Mouse (Mus musculus): Measurements from ENCODE around the gene Pde2a.
A peak's percentile ranks its signal among the peaks of the same experiment; 100 is the strongest.

Pde2a gene

GRCm38 (mm10) chr7:101455141-101455540 is 33.6 kb downstream of the Pde2a start:
- DNase-seq: no peak

DNA sequence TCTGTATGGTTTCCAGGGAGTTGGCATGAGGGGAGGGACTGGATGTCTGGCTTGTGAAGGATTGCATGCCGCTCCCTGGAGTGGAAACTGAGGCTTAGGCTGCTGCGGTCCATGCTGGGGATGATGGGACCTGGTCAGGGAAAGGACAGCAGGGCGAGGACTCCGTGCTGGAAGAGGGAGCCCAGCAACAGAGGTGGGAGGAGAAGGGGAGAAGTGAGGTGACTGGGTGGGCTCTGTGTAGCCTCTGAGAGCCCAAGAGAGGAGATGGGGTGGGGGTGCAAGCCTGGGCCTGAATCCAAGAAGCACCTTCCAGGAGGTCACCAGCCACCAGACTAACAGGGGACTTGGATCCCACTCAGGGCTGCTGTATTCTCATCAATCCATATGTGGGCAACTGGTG is 34.8 kb downstream of the Pde2a start:
- DNase-seq: no peak

- DNase-seq: peak; percentile 59
Measured at GRCm38 (mm10) chr7:101456789-101457188, 35.3 kb downstream of the Pde2a start.

- DNase-seq: no peak
Measured at GRCm38 (mm10) chr7:101457283-101457682, 35.8 kb downstream of the Pde2a start.

DNA sequence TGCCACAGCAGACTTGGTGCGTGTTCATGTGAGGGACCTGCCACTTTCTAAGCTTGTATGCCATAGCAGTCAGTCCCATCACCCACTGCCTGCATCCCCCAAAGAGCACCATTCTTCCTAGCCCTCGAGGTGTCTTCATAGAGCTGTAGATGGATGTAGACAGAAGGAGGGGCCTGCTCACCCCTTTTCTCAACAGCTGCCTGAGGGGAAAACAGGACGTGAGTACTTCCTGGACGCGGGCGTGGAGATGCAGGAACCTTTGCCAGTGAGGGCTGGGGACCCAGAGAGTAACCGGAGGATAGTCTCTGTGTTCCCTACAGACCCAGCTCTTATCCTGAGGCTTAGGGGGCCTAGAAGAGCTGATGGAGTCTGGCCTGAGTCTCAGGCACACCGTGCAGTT is 36.3 kb downstream of the Pde2a start:
- DNase-seq: peak; percentile 63

DNA sequence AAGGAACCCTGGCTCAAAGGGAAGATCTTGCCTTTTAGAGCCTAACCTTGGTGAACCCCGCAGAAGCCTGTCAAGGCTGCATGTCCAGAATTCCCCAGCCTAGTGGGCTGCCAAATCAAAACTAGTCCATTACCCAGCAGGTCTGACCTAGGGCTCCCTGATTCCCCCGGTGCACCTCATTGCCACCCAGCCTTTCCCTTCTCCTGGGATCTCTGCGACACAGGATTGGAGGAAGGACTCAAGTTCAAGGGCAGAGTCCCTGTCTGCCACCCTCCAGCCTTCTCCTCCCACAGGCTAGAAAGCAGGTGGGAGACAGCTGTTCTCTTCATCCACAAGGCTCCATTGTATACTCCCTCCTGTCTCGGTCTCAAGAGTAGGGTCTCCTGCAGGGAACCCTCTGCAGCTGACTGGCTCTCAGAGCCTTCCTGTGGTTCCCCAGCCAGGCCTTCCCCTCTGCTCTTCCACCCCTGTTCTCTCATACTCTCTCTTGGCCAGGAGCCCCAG is 36.8 kb downstream of the Pde2a start:
- no peak for DNase-seq

DNA sequence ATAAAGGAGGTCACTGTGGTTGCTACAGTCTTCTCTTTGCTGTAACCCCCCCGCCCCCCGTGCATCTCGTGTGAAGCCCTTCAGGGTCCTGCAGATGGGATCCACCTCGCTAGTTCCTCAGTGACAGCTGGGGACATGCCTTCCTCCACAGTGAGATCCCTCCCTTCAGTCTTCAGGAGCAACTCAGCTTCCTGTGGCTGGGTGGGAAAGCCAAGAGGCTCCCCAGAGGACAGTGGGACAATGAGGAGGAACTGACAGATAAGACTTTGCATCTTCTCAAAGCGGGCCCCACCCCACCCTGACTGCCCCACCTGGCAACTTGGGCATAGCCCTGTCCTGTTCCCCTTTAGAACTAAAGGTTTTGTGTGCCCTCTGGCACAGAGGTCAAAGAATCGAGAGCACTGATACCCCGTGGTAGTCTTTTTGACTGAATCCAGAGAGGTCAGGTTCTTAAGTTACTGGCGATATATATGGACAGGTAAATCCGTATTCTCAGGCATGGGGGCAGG is 37.9 kb downstream of the Pde2a start:
- DNase-seq: no peak

DNA sequence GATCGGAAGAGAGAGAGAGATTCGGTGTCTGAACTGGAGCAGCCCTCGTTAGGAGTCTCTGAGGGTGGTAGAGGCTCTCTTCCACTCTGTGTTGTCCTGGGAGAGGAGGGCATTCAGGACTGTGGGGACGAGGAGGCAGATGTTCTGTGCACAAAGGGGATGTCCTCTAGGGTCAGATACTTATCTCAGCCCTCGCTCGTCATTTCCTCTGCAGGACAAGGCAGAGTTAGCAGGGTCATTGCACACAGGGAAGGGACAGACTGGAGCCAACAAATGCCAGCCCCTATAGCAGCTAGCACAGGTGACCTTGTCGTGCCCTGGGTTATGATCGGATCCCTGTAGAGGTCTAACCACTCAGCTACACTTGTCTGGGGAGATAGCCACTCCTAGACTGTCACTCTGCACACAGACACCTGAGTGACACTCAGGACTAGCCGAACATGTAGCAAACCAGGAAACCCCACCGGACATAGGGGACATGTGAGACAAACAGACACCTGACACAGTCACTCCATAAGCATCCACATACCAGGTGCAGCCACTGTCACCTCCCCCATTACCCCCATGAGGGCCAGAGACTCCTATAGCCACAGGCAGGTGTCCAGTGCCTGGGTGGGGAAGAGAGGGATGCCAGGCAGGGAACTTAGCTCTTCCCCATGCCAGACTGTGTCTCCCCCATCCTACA is 38.6 kb downstream of the Pde2a start:
- DNase-seq: no peak

DNA sequence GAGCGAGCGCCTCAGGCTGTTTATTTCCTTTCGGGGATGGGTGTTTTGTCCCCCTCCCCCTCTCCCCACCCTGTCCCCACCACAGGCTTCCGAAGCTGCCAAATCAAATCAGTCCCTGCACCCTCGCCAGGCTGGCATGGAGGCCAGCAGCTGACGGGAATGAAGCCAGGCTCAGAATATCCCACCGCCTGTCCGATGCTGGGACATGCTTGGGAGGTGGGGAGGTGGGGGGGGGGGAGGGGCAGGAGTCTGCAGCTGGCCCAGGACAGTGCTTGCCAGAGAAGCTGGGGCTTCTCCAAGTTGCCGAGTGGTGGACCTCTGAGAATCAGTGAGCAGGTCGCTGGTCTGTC is 39.1 kb downstream of the Pde2a start:
- no peak for DNase-seq

DNA sequence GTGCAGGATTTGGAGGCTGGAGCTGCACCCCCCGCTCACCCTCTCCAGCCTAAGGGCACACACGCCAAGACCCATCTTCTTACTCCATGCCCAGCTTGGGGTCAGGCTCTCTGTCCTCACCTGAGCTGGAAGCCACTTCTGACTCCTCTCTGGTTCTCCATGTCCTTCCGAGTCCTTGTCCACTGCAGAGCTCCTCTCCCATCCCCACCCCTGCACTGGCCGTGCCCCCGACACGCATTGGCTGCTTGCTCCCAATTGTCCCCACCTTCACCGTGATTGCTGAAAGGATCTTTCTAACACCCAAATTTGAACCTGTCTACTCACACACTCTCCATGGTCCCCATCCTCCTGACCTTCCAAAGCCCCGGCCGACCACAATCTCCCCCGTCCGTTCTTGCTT is 40.1 kb downstream of the Pde2a start:
- DNase-seq: no peak

DNA sequence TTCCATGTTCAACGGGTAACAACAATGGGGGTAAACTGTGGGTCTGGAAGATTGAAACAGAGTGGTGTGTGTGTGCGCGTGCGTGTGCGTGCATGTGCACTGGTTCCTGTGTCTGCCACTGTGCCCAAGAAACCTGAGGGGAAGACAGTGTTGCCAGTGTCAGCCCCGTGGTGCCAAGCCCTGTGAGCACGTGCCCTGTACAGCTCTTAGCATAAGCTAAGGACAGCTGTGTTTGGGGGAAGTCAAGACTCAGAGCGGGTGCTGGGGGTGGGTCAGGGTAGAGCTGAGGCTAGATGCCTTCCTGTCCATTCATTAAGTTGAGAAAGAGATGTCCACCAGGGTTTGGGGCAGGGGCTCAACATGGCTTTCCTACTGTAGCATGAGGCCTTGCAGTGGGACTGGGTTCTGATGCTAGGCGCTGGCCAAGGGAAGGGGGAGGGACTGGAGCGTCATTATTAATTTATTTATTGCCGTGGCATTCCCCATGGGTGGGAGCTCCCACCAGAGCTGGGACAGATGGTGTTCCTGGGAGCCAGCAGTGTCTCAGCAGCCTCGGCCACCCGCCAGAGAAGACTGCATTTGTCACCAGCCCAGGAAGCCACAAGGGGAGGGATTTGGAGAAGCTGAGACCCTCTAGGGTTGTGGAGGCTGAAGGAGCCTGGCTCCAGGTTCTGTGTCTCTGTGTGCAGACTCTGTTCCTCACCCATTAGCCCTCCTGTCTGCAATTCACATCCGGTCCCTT is 41.0 kb downstream of the Pde2a start:
- DNase-seq: peak; percentile 74

DNA sequence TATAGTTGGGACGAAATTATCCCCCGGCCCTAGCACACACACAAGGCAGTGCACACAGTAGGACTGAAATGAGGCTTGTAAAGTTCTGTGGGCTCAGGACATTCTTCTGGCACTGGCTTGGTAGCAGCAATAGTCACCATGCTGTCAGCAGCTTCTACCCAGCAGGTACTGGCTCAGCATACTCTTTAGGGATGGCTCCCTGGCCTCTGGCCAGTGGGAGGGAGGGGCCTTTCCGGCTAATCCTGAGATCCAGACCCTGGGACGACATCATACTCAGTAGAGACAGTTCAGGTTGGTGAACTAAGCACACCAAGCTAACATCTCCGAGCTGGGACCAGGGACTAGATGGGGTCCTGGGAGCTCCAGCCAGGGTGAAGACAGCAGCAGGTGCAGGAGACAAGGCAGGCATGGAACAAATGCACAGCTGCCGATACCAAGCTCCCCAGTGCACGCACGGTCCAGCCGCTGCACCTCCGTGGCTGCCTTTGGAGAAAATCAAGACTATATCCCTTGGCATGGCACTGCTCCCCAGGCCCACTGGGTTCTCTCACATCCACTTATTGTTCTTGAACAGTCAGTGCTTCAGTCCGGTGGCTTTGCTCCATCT is 42.3 kb downstream of the Pde2a start:
- DNase-seq: no peak

GRCm38 (mm10) chr7:101464927-101465326 is 43.4 kb downstream of the Pde2a start:
- DNase-seq: no peak

DNA sequence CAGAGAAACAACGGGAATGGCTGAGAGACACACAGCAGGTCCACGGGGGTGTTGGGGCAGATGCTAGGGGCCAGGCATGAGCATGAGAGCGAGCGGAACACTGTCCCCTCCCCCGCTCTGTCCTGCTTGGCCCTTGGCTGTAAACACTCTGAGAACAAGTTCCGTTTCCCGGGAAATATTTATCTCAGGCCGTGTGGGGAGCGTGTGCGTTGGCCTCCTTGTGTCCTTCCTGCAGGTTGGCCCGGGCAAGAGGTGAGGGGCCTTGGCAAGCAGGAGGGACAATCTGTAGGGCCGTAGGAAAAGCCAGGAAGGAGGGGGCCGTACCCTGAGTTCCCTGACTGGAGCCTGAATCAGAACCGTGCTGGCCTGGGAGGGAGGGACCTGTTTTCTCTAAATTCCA is 43.9 kb downstream of the Pde2a start:
- DNase-seq: peak; percentile 86

DNA sequence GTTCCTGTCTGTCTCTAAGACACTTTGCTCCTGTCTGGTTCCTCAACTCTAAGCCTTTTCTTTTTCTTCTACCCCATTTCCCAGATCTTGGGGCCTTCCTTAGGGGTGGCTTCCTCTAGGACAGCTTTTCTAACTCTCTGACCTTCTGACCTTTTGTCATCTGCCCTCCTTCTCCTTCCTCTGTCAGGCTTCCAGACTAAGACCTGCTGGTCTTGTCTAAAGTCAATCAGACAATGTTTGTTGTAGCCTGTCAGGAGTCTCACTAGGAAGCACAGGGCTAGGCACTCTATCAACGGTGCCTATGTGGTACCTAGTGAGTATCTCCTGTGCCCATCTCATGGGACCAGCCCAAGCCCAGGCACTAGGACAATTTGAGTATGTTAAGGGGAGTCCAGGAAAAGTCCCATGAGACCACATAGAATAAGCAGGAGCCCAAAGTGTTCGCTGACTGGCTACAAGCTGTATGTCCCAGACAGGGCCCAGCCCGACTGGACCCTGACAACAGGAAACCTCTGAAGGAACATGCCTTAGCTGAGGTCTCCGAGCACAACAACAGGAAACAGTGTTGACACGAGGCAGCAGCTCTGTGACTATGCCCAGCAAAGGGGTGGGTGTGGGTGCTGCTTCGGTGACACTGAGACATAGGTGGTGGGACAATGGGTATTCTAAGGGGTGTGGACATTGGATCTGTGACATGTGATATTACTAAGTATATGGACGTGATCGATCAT is 44.5 kb downstream of the Pde2a start:
- peak; percentile 63 for DNase-seq

GRCm38 (mm10) chr7:101466581-101467081 is 45.1 kb downstream of the Pde2a start:
- peak; percentile 67 for DNase-seq

DNA sequence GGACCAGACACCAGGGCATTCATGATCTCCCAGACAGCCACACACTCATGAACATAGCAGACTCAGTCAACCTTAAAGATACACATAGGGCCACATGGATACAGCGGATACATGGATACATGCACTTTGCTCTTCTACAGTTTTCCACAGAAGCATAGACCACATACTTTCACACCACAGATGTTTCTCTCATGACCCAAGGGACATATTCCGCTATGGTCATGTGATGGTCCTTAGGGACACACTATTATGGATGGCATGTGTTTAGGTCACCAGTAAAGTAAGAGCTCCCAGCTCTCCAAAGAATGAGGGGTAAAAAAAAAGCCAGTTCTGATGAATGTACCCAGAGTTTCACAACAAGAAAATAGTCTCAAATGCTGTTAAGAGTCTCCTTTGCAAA is 49.9 kb downstream of the Pde2a start:
- no peak for DNase-seq

GRCm38 (mm10) chr7:101471968-101472480 is 50.5 kb downstream of the Pde2a start:
- no peak for DNase-seq

DNA sequence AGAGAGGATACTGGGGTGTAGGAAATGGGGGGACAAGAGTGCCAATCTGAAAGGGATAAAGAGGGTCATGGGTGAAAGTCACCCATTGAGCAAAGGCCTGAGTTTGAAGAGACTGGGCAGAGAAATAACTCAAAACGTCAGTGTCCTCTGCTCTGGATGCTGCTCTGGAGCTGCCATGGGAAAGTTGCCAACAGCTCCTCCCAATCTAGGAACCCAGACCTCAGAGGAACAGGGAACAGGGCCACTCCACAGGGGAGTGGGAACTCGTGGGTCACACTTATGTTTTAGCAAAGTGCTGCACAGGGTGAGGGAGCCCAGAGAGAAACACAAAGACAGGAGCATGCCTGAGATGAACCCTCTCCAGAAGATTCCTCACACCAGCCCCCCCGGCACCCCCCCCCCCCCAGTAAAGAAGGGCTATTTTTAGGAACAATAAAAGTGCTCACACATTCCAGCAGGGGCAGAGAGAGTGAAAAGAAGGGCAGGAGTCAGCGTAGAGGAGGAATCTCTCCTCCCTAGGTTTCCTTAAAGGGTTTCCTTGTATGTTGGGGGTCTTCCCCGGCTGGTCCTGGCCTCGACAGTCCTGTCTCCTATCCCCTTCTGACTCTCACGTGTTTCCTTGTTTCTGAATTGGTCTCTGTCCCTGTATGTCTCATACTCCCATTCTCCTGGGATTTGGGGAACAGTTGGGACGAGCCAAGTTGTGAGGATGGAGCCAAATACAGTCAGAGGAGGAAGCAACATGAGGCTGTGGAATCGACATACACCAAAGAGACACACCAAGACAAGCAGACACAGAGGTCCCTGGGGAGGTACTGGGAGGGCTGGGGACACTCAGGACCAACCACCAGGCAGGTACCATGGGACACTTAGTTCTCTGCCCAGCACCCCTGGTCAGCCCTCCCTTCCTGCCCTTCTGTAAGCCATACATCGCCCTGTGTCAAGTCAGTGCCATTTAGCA is 51.4 kb downstream of the Pde2a start:
- peak; percentile 54 for DNase-seq

DNA sequence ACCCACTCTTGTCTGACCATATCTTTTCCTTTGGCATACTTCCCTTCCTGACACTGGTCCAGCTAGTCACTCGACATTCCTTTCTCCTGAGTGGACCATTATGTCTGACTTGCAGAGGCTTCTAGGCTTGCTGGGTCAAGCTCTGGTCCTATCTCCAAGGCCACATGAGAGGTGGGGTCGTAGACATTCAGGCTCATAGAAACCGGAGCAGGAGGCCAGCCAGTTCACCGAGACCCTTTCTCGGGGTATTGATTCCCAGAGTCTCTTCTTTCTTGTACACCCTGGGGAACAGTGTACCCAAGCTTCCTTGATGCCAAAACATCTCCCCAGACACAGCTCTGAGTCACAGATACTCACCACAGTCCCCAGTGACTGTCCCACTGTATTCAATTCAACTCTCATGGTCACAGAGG is 52.9 kb downstream of the Pde2a start:
- no peak for DNase-seq

DNA sequence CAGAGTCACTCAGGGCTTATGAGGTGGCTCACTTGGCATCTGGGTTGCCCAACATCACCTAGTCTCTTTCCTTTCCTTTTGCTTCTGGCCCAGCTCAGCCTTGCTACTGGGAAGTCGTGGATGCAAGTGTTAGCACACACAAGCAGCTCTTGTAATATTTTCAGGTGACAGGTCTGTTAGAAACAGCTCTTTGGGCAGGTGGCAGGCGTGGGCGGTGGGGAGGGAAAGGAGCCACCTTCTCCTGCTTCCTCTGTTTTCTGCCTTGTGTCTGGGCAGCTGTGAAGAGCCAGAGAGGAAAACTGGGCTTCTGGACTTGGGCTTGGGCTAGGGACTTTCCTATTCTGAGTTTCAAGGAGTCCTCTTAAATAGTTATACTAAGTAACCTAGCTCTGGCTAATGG is 54.5 kb downstream of the Pde2a start:
- no peak for DNase-seq

Measured in kidney, postnatal 10 days (tissue).